Mouse (Mus musculus): Measurements from ENCODE around the gene Gm12216. TPM values are rescaled to one million over a fixed set of nuclear protein-coding genes. Genes with fewer than 3 reads are reported as not detected.

Gene Gm12216
- polyA plus RNA-seq, 1 experiment from 2014 or later, result 0.19 TPM

GRCm38 (mm10) chr11:53842161-53842581 lies 16.9 kb downstream of the Gm12216 start:
- Histone ChIP-seq H3K4me3 (no peak overlapping the region), H3K36me3 (no peaks in the 10 kb centered on the region), H3K27ac (ENCODE audit: poor library complexity, severe bottlenecking) (no peak overlapping the region), H3K9me3 (replicated peaks) (no peaks in the 10 kb centered on the region), H3K27me3 (replicated peaks) (peaks cover 24% of the 10 kb centered on the region), H3K4me2 (no peak overlapping the region), H3K9ac (no peak overlapping the region), H3K4me1 (replicated peaks) (peaks cover 31% of the 10 kb centered on the region)
- 73% methylated on average over 4 of the region's 4 CpGs for WGBS
- ATAC-seq (ENCODE audit: insufficient number of reproducible peaks, low FRiP score), result no peak

DNA sequence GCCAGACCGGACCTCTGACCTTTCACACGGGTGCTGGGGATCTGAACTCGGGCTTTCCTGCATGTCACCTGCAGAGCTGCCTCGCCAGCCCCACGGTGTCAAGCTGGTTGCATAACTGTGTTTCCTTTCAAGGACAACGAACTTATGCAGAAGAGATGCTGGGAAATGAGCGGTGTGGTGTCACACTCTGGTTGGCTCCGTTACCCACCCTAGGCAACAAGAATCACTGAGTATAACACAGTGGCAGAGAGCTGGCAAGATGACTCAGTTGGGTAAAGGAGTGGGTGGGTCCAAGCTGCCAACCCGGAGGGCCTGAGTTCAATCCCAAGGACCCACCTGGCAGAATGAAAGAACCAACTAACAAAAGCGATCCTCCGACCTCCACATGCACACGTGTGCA lies 17.5 kb downstream of the Gm12216 start:
- Histone ChIP-seq H3K36me3 (no peaks in the 10 kb centered on the region), H3K4me1 (replicated peaks) (peaks cover 35% of the 10 kb centered on the region), H3K9me3 (replicated peaks) (no peaks in the 10 kb centered on the region), H3K9ac (no peak overlapping the region), H3K27ac (ENCODE audit: poor library complexity, severe bottlenecking) (no peak overlapping the region), H3K27me3 (replicated peaks) (peaks cover 24% of the 10 kb centered on the region), H3K4me2 (no peak overlapping the region), H3K4me3 (no peak overlapping the region)
- WGBS, result 77% methylated on average over 12 of the region's 12 CpGs
- ATAC-seq (ENCODE audit: insufficient number of reproducible peaks, low FRiP score), result no peak

DNA sequence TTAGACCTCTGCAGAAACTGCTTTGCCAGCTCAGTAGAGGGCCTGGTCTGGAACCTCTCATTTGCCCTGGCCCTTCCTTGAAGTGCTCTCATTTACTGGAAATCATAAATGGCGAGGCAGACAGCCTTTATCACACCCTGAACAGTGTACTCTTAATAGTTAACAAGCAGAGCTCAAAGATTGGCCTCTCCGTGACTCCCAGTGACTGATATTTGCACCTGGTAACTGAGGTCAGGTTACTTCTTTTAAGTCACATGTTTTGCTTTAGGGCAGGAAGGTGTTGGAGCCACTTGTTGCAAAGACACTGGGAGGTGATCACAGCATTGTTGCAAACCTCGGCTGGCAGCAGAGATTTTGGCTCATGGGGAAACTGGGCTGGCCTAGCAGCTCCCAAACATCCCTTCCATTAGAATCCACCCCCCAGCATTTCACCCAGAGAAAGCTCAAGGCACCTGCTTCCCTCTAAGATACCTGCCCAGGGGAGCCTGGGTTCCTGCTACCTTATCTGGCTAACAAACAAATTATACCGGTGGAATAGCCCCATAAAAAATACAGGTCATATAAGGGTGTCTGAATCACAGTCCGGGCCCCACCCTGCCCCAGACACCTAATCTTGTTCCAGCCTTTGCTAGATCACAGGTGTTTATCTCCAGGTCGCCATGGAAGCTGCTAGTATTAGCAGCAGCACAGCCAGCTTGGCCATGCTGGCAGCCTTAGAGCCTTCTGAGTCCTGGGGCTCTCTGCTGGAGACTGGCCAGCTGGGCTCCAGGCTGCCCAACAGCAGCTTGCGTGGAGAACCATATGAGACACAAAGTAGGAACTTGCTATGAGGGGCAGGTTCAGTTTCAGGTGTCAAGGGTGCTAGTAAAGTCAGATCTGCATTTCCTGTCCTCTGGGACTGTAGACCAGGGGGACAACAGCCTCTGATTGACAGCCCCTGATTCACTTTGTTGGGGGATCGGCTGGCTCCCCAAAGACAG lies 19.1 kb downstream of the Gm12216 start:
- Histone ChIP-seq H3K27me3 (replicated peaks) (peaks cover 24% of the 10 kb centered on the region), H3K4me1 (replicated peaks) (peaks cover 46% of the 10 kb centered on the region), H3K4me3 (no peak overlapping the region), H3K27ac (ENCODE audit: poor library complexity, severe bottlenecking) (no peak overlapping the region), H3K9me3 (replicated peaks) (no peaks in the 10 kb centered on the region), H3K9ac (no peak overlapping the region), H3K36me3 (no peaks in the 10 kb centered on the region), H3K4me2 (no peak overlapping the region)
- WGBS, result 45% methylated on average over 8 of the region's 8 CpGs
- no peak for ATAC-seq (ENCODE audit: insufficient number of reproducible peaks, low FRiP score)

- Histone ChIP-seq H3K4me2 (no peak overlapping the region), H3K27me3 (replicated peaks) (peaks cover 24% of the 10 kb centered on the region), H3K9ac (no peak overlapping the region; the same call in 1 of the 2 replicates), H3K27ac (ENCODE audit: poor library complexity, severe bottlenecking) (no peak overlapping the region), H3K36me3 (no peaks in the 10 kb centered on the region), H3K9me3 (replicated peaks) (no peaks in the 10 kb centered on the region), H3K4me1 (replicated peaks) (peaks cover 44% of the 10 kb centered on the region), H3K4me3 (no peak overlapping the region)
- ATAC-seq (ENCODE audit: insufficient number of reproducible peaks, low FRiP score), result no peak
- 72% methylated on average over 6 of the region's 6 CpGs for WGBS
Measured at GRCm38 (mm10) chr11:53839147-53839546, 19.9 kb downstream of the Gm12216 start.

DNA sequence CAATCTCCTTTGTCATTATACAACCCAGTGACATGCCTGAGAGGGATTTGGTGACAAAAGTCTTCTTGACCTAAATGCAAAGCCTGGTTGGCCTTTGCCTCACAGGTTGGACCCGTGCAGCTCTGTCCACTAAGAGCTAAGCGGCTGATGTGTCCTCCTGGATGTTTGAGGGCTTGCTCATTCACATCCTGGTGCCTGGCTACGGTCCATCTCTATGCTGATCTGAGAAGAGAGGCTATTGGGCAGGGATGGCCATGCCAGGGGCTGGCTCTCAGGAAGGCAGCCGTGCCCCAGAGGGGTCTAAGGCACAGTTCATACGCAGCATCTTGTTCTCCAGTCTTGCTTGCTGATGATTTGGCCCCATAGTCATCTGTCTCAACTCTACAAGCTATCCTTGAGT lies 21.3 kb downstream of the Gm12216 start:
- no peak overlapping the region for H3K9ac ChIP-seq
- 70% methylated on average over 5 of the region's 5 CpGs for WGBS
- no peak overlapping the region for H3K4me3 ChIP-seq
- H3K36me3 ChIP-seq, result no peaks in the 10 kb centered on the region
- peaks cover 21% of the 10 kb centered on the region for H3K27me3 ChIP-seq (replicated peaks)
- H3K27ac ChIP-seq (ENCODE audit: poor library complexity, severe bottlenecking), result no peak overlapping the region
- H3K9me3 ChIP-seq (replicated peaks), result no peaks in the 10 kb centered on the region
- ATAC-seq (ENCODE audit: insufficient number of reproducible peaks, low FRiP score), result no peak
- H3K4me1 ChIP-seq (replicated peaks), result peaks cover 43% of the 10 kb centered on the region
- H3K4me2 ChIP-seq, result no peak overlapping the region

DNA sequence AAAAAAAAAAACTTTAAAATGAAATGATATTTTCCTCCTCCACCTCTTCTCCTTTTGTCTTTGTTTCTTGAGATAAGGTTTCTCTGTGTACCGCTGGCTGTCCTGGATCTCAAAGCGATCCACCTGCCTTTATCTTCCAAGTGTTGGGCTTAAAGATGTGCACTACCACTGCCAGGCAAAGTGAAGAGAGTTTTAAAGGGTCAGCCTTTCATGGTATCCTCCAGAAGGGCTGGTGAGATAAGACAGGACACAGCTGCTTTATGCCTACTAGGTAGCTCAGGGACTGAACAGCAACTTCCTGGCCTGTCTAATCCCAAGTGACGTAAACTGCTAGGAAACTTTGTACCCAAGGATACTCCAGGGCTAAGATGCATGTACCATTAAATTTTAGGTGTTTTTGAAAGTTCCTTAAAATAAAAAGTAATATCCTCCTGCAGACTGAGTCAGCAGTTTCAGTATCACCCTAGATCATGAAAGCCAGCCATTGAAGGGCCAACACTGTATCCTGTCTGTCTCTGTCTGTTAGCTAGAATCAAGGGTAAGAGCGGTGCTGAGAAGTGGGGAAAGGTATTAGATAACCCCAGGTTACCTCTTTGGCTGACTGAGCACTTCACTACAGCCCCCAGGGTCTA lies 23.6 kb downstream of the Gm12216 start:
- Histone ChIP-seq H3K9me3 (replicated peaks) (no peaks in the 10 kb centered on the region), H3K36me3 (no peaks in the 10 kb centered on the region), H3K4me2 (no peak overlapping the region), H3K4me3 (no peak overlapping the region), H3K9ac (no peak overlapping the region), H3K4me1 (replicated peaks) (peaks cover 42% of the 10 kb centered on the region), H3K27me3 (replicated peaks) (0 out of 2 replicates have a peak, but pooled peaks cover 5% of the 10 kb centered on the region), H3K27ac (ENCODE audit: poor library complexity, severe bottlenecking) (no peak overlapping the region)
- WGBS, result 35% methylated on average over 4 of the region's 4 CpGs
- ATAC-seq (ENCODE audit: insufficient number of reproducible peaks, low FRiP score), result no peak

GRCm38 (mm10) chr11:53825409-53825808 lies 33.6 kb downstream of the Gm12216 start:
- WGBS, result 85% methylated on average over 4 of the region's 4 CpGs
- peaks cover 2% of the 10 kb centered on the region; the same call in 1 of the 2 replicates for H3K27me3 ChIP-seq (replicated peaks)
- no peak overlapping the region for H3K27ac ChIP-seq (ENCODE audit: poor library complexity, severe bottlenecking)
- peaks cover 7% of the 10 kb centered on the region; the same call in 1 of the 2 replicates for H3K9me3 ChIP-seq (replicated peaks)
- no peak for ATAC-seq (ENCODE audit: insufficient number of reproducible peaks, low FRiP score)
- peaks cover 7% of the 10 kb centered on the region; the same call in 1 of the 2 replicates for H3K4me1 ChIP-seq (replicated peaks)
- H3K4me3 ChIP-seq, result no peak overlapping the region
- no peak overlapping the region for H3K9ac ChIP-seq
- no peak overlapping the region for H3K4me2 ChIP-seq
- H3K36me3 ChIP-seq, result no peaks in the 10 kb centered on the region

DNA sequence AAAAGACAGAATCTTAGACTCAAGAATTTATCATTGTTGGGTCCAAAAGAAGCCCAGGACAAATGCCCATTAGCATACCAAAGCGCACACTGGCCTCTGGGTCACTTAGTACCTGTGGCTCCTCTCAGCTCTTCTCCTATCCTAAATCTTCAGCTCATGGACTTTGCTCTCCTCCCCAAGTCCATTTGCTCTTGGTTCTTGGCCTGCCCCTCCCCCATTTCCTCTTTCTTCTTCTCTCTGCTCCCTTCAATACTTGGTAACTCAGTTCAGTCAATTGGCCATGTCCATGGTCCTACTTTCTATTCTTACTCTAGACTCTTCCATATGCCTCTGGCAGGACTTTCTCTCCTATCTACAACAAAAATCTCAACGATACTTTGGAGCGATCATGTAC lies 37.1 kb downstream of the Gm12216 start:
- Histone ChIP-seq H3K9me3 (replicated peaks) (no peaks in the 10 kb centered on the region), H3K4me2 (no peak overlapping the region), H3K27ac (ENCODE audit: poor library complexity, severe bottlenecking) (no peak overlapping the region), H3K36me3 (no peaks in the 10 kb centered on the region), H3K9ac (no peak overlapping the region), H3K4me3 (no peak overlapping the region), H3K27me3 (replicated peaks) (peaks cover 5% of the 10 kb centered on the region; the same call in 1 of the 2 replicates), H3K4me1 (replicated peaks) (peaks cover 7% of the 10 kb centered on the region; the same call in 1 of the 2 replicates)
- ATAC-seq (ENCODE audit: insufficient number of reproducible peaks, low FRiP score), result no peak
- WGBS, result 90% methylated on average over 3 of the region's 3 CpGs

DNA sequence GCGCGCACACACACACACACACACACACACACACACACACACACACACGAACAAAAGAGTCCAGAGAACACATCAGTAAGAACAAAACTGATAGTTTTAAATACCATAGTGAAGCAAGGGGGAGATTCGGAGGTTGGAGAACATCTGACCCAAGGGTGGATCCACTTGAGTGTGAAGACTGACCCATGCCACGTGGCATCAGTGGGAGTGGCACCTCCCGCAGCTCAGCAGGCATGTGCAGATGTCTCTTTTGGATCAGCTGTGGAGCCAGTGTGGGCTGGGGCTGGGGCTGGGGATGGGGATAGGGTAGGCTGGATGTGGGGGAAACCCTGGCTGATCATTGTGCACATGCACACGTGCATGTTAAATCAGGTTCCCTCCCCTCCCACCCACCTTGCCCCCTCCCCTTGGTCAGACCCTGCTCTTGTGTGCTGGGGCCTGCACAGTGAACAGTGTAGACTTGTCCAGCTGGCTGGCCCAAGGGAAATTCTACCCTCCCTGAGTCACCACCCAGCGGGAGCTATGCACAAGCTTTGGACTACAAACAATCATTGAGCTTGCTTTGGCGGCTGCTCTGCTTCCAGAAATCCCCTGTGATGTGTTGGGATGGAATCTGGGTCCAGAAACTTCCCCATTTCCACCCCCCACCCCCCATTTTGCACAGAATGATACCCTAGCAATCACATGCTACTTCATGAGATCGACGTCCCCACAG lies 37.7 kb downstream of the Gm12216 start:
- Histone ChIP-seq H3K9me3 (replicated peaks) (no peaks in the 10 kb centered on the region), H3K36me3 (no peaks in the 10 kb centered on the region), H3K4me2 (no peak overlapping the region), H3K9ac (no peak overlapping the region), H3K27ac (ENCODE audit: poor library complexity, severe bottlenecking) (no peak overlapping the region), H3K27me3 (replicated peaks) (peaks cover 5% of the 10 kb centered on the region; the same call in 1 of the 2 replicates), H3K4me3 (no peak overlapping the region), H3K4me1 (replicated peaks) (peaks cover 7% of the 10 kb centered on the region; the same call in 1 of the 2 replicates)
- no peak for ATAC-seq (ENCODE audit: insufficient number of reproducible peaks, low FRiP score)
- WGBS, result 80% methylated on average over 11 of the region's 11 CpGs

- no peak overlapping the region for H3K27ac ChIP-seq (ENCODE audit: poor library complexity, severe bottlenecking)
- 79% methylated on average over 13 of the region's 13 CpGs for WGBS
- ATAC-seq (ENCODE audit: insufficient number of reproducible peaks, low FRiP score), result no peak
Measured at GRCm38 (mm10) chr11:53820516-53821170, 38.4 kb downstream of the Gm12216 start.

More at GRCm38 (mm10) chr11:53820516-53821170, 38.4 kb downstream of the Gm12216 start:
- no peak overlapping the region for H3K4me2 ChIP-seq
- H3K9ac ChIP-seq, result no peak overlapping the region
- H3K4me1 ChIP-seq (replicated peaks), result peaks cover 3% of the 10 kb centered on the region; the same call in 1 of the 2 replicates
- no peak overlapping the region for H3K4me3 ChIP-seq
- peaks cover 5% of the 10 kb centered on the region; the same call in 1 of the 2 replicates for H3K27me3 ChIP-seq (replicated peaks)
- no peaks in the 10 kb centered on the region for H3K9me3 ChIP-seq (replicated peaks)
- no peaks in the 10 kb centered on the region for H3K36me3 ChIP-seq
